Comparison of ENCODE assay signal across 20 mouse cellular contexts in genomic region chr13:92125902-92126301, GRCm38 (mm10). TPM values are rescaled to one million over a fixed set of nuclear protein-coding genes. Genes with fewer than 3 reads are reported as not detected.
"Had no signal": no experiment of that assay in that cellular context is flagged by ENCODE, and none has a peak within 500 bp of the region (broad histone marks: within the 10 kb centered on the region; RNA-seq: fewer than 3 reads in every experiment).

No protein-coding gene starts in this region.

- DNase-seq: kidney, postnatal 25 days; layer of hippocampus, adult 9-11 months; liver; lung, adult 18-20 months; lung, postnatal 14 days; lung, postnatal 4 days; midbrain, embryonic 14.5 days; right cerebral cortex, postnatal 25 days; spleen, adult 18-20 months; thymus, adult 18-20 months; thymus, postnatal 36 days had no signal

- H3K4me3 ChIP-seq: layer of hippocampus, adult 2 months; limb, embryonic 10.5 days; limb, embryonic 13.5 days; liver, embryonic 12.5 days; liver, embryonic 15.5 days; lung, embryonic 15.5 days; stomach, embryonic 15.5 days had no signal

- H3K9me3 ChIP-seq: limb, embryonic 10.5 days; limb, embryonic 13.5 days; liver, embryonic 12.5 days; liver, embryonic 15.5 days; lung, embryonic 15.5 days; stomach, embryonic 15.5 days had no signal

- H3K9ac ChIP-seq: limb, embryonic 13.5 days; liver, embryonic 12.5 days; liver, embryonic 15.5 days; lung, embryonic 15.5 days; stomach, embryonic 15.5 days had no signal

- H3K27ac ChIP-seq: kidney, postnatal 0 days; layer of hippocampus, adult 2 months; limb, embryonic 10.5 days; limb, embryonic 13.5 days; liver, embryonic 12.5 days; liver, embryonic 15.5 days; lung, embryonic 15.5 days; stomach, embryonic 15.5 days had no signal

- H3K4me2 ChIP-seq: limb, embryonic 13.5 days; liver, embryonic 12.5 days; liver, embryonic 15.5 days; lung, embryonic 15.5 days; midbrain, embryonic 11.5 days; stomach, embryonic 15.5 days had no signal

- H3K36me3 ChIP-seq: limb, embryonic 10.5 days; limb, embryonic 13.5 days; liver, embryonic 12.5 days; liver, embryonic 15.5 days; lung, embryonic 15.5 days; stomach, embryonic 15.5 days had no signal

- ATAC-seq: liver, embryonic 12.5 days had no signal

- H3K4me1 ChIP-seq: liver, embryonic 12.5 days; liver, embryonic 15.5 days; stomach, embryonic 15.5 days had no signal

RNA-seq across cellular contexts. Expression of gene Rasgrf2, which starts 5.6 kb away (rescaled TPM):
- polyA plus RNA-seq: midbrain, embryonic 11.5 days had no signal
